Mouse (Mus musculus): ENCODE data around the gene Wdr81. TPM values are rescaled to one million over a fixed set of nuclear protein-coding genes. Genes with fewer than 3 reads are reported as not detected.

Gene Wdr81
- polyA plus RNA-seq, 1 experiment from 2014 or later = 3.3 TPM

- WGBS = 76% methylated on average over 7 of the region's 7 CpGs
- H3K9ac ChIP-seq (ENCODE audit: low read length) = no peak overlapping the region
- no peak overlapping the region for H3K4me2 ChIP-seq (ENCODE audit: low read depth, severe bottlenecking)
- DNase-seq (ENCODE audit: low spot score) (no peak), ATAC-seq (ENCODE audit: insufficient number of reproducible peaks, low FRiP score, low TSS enrichment, low read depth) (no peak)
- no peaks in the 10 kb centered on the region for H3K36me3 ChIP-seq (ENCODE audit: control insufficient read depth, insufficient read depth, low read length)
- H3K4me1 ChIP-seq (ENCODE audit: control insufficient read depth, insufficient read depth, low read length) = no peaks in the 10 kb centered on the region
- no peaks in the 10 kb centered on the region for H3K27me3 ChIP-seq (ENCODE audit: control insufficient read depth, insufficient read depth, low read length)
- no peaks in the 10 kb centered on the region for H3K9me3 ChIP-seq (ENCODE audit: control insufficient read depth, low read length)
- H3K27ac ChIP-seq (replicated peaks; ENCODE audit: low read depth, low read length) = no peak overlapping the region
- H3K4me3 ChIP-seq (ENCODE audit: low read depth, low read length) = no peak overlapping the region
Observed at GRCm38 (mm10) chr11:75397452-75397851, 57.1 kb downstream of the Wdr81 start.

DNA sequence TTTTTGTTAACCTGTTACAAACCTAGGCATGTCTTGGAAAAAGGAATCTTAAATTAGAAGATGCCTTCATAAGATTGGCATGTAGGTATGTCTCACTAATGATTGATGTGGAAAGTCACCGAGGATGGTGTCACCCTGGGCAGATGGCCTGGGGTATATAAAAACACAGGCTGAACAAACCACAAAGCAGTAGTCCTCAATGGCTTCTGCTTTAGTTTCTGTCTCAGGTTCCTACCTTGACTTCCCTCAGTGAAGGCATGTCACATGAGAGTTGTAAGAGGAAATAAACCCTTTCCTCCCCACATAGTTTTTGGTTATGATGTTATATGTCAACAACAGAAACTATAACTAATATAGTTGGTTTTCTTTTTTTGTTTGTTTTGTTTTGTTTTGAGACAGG lies 58.9 kb downstream of the Wdr81 start:
- no peak overlapping the region for H3K9ac ChIP-seq (ENCODE audit: low read length)
- DNase-seq (ENCODE audit: low spot score) (no peak), ATAC-seq (ENCODE audit: insufficient number of reproducible peaks, low FRiP score, low TSS enrichment, low read depth) (no peak)
- no peak overlapping the region for H3K4me2 ChIP-seq (ENCODE audit: low read depth, severe bottlenecking)
- 87% methylated on average over 1 of the region's 1 CpGs for WGBS
- H3K9me3 ChIP-seq (ENCODE audit: control insufficient read depth, low read length) = no peaks in the 10 kb centered on the region
- H3K36me3 ChIP-seq (ENCODE audit: control insufficient read depth, insufficient read depth, low read length) = no peaks in the 10 kb centered on the region
- H3K27me3 ChIP-seq (ENCODE audit: control insufficient read depth, insufficient read depth, low read length) = no peaks in the 10 kb centered on the region
- no peak overlapping the region for H3K27ac ChIP-seq (replicated peaks; ENCODE audit: low read depth, low read length)
- no peaks in the 10 kb centered on the region for H3K4me1 ChIP-seq (ENCODE audit: control insufficient read depth, insufficient read depth, low read length)
- no peak overlapping the region for H3K4me3 ChIP-seq (ENCODE audit: low read depth, low read length)

MicroRNAs within 50 kb of the gene (microRNA counts, 519-probe panel; counts per million panel counts)
- 4,405 counts per million, percentile 68 among the panel's probes with 10 or more counts for microRNA mmu-miR-22

Small RNA genes lying within 50 kb of the gene (microRNA-seq; reads per million reads assigned to microRNA genes)
- gene Mir22 = 1,354 reads per million, percentile 77 among the genes with 10 or more reads in this experiment

Other genes starting within 250 kb of the Wdr81 start
- 151 and 154 TPM in 2 replicates for gene Rpa1, start 106.4 kb downstream of the Wdr81 start, polyA plus RNA-seq (2014; fragmentation: Nextera tagmentation; extraction: Ambion mirVana)
- gene Smyd4, start 106.3 kb downstream of the Wdr81 start, polyA plus RNA-seq (2014; fragmentation: Nextera tagmentation; extraction: Ambion mirVana) = 14.3 and 15.2 TPM in 2 replicates
- 174 and 194 TPM in 2 replicates for gene Serpinf1, start 32.0 kb downstream of the Wdr81 start, polyA plus RNA-seq (2014; fragmentation: Nextera tagmentation; extraction: Ambion mirVana)
- 0.52 TPM in 1 of 2 replicates, not detected in the other for gene Serpinf2, start 15.1 kb downstream of the Wdr81 start, polyA plus RNA-seq (2014; fragmentation: Nextera tagmentation; extraction: Ambion mirVana)
- gene Tlcd2, start 7.0 kb upstream of the Wdr81 start, polyA plus RNA-seq (2014; fragmentation: Nextera tagmentation; extraction: Ambion mirVana) = 10.4 and 11.3 TPM in 2 replicates
- gene Prpf8, start 32.1 kb upstream of the Wdr81 start, polyA plus RNA-seq (2014; fragmentation: Nextera tagmentation; extraction: Ambion mirVana) = 111 and 123 TPM in 2 replicates
- gene Rilp, start 55.4 kb upstream of the Wdr81 start, polyA plus RNA-seq (2014; fragmentation: Nextera tagmentation; extraction: Ambion mirVana) = 0.50 and 0.59 TPM in 2 replicates
- gene Scarf1, start 58.8 kb upstream of the Wdr81 start, polyA plus RNA-seq (2014; fragmentation: Nextera tagmentation; extraction: Ambion mirVana) = 4.5 and 4.7 TPM in 2 replicates
- 4.0 and 4.2 TPM in 2 replicates for gene Slc43a2, start 77.0 kb upstream of the Wdr81 start, polyA plus RNA-seq (2014; fragmentation: Nextera tagmentation; extraction: Ambion mirVana)
- 67.3 and 70.7 TPM in 2 replicates for gene Pitpna, start 133.4 kb upstream of the Wdr81 start, polyA plus RNA-seq (2014; fragmentation: Nextera tagmentation; extraction: Ambion mirVana)
- gene Inpp5k, start 176.3 kb upstream of the Wdr81 start, polyA plus RNA-seq (2014; fragmentation: Nextera tagmentation; extraction: Ambion mirVana) = 14.9 and 18.5 TPM in 2 replicates
- gene Myo1c, start 195.8 kb upstream of the Wdr81 start, polyA plus RNA-seq (2014; fragmentation: Nextera tagmentation; extraction: Ambion mirVana) = 12.8 and 15.8 TPM in 2 replicates
- 107 and 110 TPM in 2 replicates for gene Crk, start 224.5 kb upstream of the Wdr81 start, polyA plus RNA-seq (2014; fragmentation: Nextera tagmentation; extraction: Ambion mirVana)

Measured in limb, embryonic 11.5 days (tissue).